Mouse (Mus musculus): Measurements from ENCODE around the gene Prss50.

- no peak for TF ChIP-seq CTCF (IDR thresholded peaks at IDR 0.05; ENCODE audit: control insufficient read depth, insufficient read depth, insufficient replicate concordance, low read depth, low read length)
- no peak for TF ChIP-seq POLR2A (IDR thresholded peaks at IDR 0.05; ENCODE audit: control insufficient read depth, low read depth, low read length)
Measured at GRCm38 (mm10) chr9:110836112-110836511, 21.7 kb upstream of the Prss50 start.
